Mouse (Mus musculus) kidney, adult 2 months (tissue): ENCODE data around the gene Usp49. TPM values are rescaled to one million over a fixed set of nuclear protein-coding genes. Genes with fewer than 3 reads are reported as not detected.

Experiments used
- DNase-seq: peaks from one replicate; pipeline ENCODE4 v3.0.0; 2021
- H3K27ac ChIP-seq: fragments of 200-500 bp; 2 replicates; pipeline ENCODE4 v1.5.1; 2012; ENCODE audit warnings: low read depth, low read length, control low read depth, inconsistent platforms; ENCODE audit not compliant: insufficient read depth
- H3K27me3 ChIP-seq: fragments of 200-500 bp; replicated peaks from 2 replicates; pipeline ENCODE4 v1.6.1; 2012; ENCODE audit warnings: mild to moderate bottlenecking, moderate library complexity, low read length, inconsistent platforms; ENCODE audit not compliant: control insufficient read depth, insufficient read depth
- H3K36me3 ChIP-seq: fragments of 200-500 bp; 2 replicates; pipeline ENCODE4 v1.6.1; 2012; ENCODE audit warnings: mild to moderate bottlenecking, moderate library complexity, low read length, inconsistent platforms; ENCODE audit not compliant: control insufficient read depth, insufficient read depth
- H3K4me1 ChIP-seq: fragments of 200-500 bp; 2 replicates; pipeline ENCODE4 v1.6.1; 2011; ENCODE audit warnings: low read length; ENCODE audit not compliant: control insufficient read depth, insufficient read depth
- H3K4me3 ChIP-seq: fragments of 200-500 bp; 2 replicates; pipeline ENCODE4 v1.5.1; 2011; ENCODE audit warnings: mild to moderate bottlenecking, low read depth, low read length, control low read depth; ENCODE audit not compliant: insufficient read depth
- CTCF ChIP-seq: fragments of 200-500 bp; conservative IDR thresholded peaks from 2 replicates; pipeline ENCODE4 v1.5.1; 2011; ENCODE audit warnings: low read depth, mild to moderate bottlenecking, control low read depth, low read length, moderate library complexity, mixed read lengths; ENCODE audit not compliant: insufficient read depth, insufficient read length
- POLR2A ChIP-seq: fragments of 200-500 bp; IDR thresholded peaks from one replicate; pipeline ENCODE4 v1.6.1; 2011; ENCODE audit warnings: low read depth, low read length, control low read depth
- WGBS: fragments of 180-500 bp; shearing (Covaris S2); methylation state at CpG from one replicate; pipeline ENCODE4 v1.1.7; 2018; 5-methylcytosine and 5-hydroxymethylcytosine counted together
- polyA plus RNA-seq: library from polyadenylated mRNA; depleted of rRNA; stranded (reverse); fragments of >200 nt; gene quantifications from 2 replicates; pipeline ENCODE4 v1.2.3, GENCODE M21; 2012

Gene Usp49
- polyA plus RNA-seq, 1 experiment = 5.1 TPM

DNA sequence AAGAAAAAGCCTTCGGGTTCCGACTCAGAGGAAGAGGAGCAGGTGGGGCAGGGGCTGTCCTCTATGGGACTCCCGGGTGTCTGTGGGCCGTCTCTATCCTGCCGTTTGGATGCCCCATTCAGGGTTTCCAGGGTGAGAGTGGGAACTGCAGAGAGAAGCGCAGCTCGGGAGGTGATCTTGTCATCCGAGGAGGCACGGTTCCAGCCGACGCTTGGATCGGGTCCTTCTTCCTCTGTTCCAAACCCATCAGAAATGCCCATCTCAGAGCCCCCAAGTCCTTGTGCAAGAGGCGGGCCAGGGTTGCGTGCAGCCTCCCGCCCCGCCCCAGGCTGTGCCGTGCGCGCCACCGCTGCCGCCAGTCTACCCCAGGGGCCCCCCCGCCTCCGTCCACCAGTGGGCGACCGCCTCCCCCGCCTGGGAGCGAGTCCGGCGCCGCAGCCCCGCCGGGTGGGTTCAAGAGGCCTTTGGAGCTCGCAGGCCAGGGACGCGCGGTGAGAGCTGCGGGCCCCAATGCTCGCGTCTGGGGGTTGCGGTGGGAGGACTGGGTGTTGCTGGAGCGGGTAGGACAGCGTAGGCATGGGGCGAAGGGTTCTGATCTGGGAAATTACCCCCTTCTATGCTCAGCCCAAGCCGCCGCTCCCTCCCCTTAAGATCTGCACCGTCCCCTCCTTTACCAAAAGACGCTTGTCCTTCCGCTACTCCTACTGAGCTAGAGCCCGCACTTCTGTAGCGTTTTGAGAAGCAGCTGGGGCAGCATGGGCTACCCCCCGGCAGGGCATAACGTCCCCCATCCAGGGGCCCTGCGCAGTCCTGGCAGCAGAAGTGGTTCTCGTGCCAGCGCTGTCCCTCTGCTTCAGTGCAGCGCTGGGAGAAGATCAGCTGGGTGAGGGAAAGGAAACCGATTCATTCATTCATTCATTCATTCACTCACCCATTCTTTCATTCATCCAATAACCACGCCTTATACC is 58.4 kb downstream of the Usp49 start, which contains the start of gene Frs3:
Gene Frs3 (plus strand): TSS at position 423 of the 968 bp plus-strand sequence.
- Histone ChIP-seq H3K4me1 (peaks cover 10% of the 10 kb centered on the region; the same call in 1 of the 2 replicates), H3K36me3 (no peaks in the 10 kb centered on the region), H3K27ac (peak within 1 kb of the TSS; percentile 37; the same call in 1 of the 2 replicates), H3K4me3 (peak within 1 kb of the TSS; percentile 77), H3K27me3 (no peaks in the 10 kb centered on the region)
- TF ChIP-seq POLR2A (no peak), CTCF (no peak)
- WGBS = 5% methylated on average over 58 of the region's 58 CpGs
- peak; percentile 52 for DNase-seq

DNA sequence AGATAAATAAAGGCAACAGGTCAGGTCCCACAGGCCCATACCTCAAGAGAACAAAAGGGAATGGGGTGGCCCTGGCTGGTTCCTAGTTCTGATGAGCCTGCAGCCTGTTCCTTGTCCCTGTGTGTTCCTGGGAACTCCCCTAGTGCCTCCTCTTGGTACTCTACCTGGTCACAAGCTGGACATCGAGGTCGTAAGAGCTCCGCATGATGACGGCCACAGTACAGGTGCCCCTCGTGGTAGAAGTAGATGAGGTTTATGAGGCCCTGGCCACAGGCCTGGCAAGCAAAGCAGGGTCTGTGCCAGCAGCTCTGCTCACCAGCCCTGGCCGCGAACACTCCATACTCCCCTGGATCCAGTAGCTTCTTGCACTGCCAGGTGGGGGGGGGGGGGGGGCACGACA is 59.4 kb downstream of the Usp49 start:
- H3K4me3 ChIP-seq = no peak overlapping the region
- 78% methylated on average over 8 of the region's 8 CpGs for WGBS

DNA sequence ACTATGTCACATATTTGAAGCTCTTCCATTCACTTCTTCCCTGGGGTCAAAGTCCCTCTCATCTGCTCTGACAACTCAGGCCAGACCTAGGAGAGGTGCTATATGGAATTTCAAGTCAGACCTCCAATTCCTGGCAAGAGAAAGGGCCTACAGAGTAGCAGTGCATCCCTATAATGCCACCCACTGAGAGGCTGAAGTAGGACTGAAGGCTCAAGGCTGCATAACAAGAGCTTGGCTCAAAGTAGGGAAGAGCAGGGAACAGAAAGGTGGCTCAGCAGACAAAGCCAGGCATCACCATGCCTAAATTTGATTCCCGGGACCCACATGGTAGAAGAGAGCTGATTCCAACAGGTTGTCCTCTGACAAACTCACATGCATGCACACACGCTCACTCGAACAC is 61.2 kb downstream of the Usp49 start:
- Histone ChIP-seq H3K4me3 (no peak overlapping the region), H3K27ac (no peak overlapping the region), H3K36me3 (no peaks in the 10 kb centered on the region), H3K4me1 (peaks cover 13% of the 10 kb centered on the region; the same call in 1 of the 2 replicates), H3K27me3 (no peaks in the 10 kb centered on the region)
- no peak for DNase-seq
- TF ChIP-seq POLR2A (no peak), CTCF (no peak)
- WGBS = 99% methylated on average over 3 of the region's 3 CpGs

More for the DNA sequence above, 59.4 kb downstream of the Usp49 start:
- peaks cover 13% of the 10 kb centered on the region; the same call in 1 of the 2 replicates for H3K4me1 ChIP-seq
- DNase-seq = no peak
- H3K27ac ChIP-seq = no peak overlapping the region
- no peaks in the 10 kb centered on the region for H3K36me3 ChIP-seq
- TF ChIP-seq CTCF = no peak
- TF ChIP-seq POLR2A = no peak
- no peaks in the 10 kb centered on the region for H3K27me3 ChIP-seq

DNA sequence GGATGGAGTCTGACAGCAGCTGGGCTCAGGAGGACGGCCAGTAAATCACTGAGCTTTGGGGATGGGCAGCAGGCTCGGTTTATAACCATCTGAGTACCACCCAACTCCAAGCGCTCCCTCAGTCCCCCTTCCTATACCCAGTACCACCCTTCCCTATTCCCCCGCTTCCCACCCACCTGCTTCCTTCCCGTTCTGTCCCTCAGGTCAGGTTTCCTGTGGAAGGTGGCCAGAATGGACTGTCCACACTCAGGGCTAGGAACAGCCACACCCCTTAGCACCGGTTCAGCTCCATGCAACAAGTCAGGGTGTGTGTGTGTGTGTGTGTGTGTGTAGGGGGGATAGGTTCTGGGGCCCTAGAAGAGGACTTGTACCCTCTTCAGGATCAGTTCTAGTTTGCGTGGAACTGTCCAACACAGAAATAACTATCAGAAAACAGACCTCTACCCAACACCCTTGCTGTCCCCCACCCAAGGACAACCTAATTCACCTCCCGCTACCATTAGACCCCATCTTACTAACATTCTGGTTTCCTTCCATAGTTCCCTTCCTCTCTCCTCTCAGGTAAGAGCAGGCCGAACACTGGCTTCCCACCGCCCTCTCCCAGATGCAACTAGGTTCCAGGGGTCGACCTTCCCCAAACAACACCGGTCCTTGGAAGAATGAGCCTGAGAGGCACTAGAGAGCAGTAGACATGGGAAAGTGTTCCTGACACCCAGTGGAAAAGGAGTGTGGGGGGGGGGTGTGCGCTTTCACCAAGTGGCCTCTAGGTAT is 63.4 kb downstream of the Usp49 start:
- WGBS = 43% methylated on average over 13 of the region's 13 CpGs
- Histone ChIP-seq H3K4me3 (peak overlapping the region; percentile 62), H3K27ac (peak overlapping the region; percentile 43), H3K4me1 (peaks cover 13% of the 10 kb centered on the region; the same call in 1 of the 2 replicates), H3K36me3 (no peaks in the 10 kb centered on the region), H3K27me3 (no peaks in the 10 kb centered on the region)
- TF ChIP-seq CTCF (no peak), POLR2A (no peak)
- DNase-seq = peak; percentile 72

DNA sequence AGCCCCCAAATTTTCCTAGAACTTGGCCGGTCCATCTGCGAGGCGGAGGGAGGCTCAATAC is 63.8 kb downstream of the Usp49 start, which contains the start of gene Gm21981:
Gene Gm21981 (minus strand): TSS at position 14 of the 61 bp plus-strand sequence.
- peaks cover 10% of the 10 kb centered on the region; the same call in 1 of the 2 replicates for H3K4me1 ChIP-seq
- 0% methylated on average over 3 of the region's 3 CpGs for WGBS
- peak within 1 kb of the TSS; percentile 43 for H3K27ac ChIP-seq
- H3K36me3 ChIP-seq = no peaks in the 10 kb centered on the region
- H3K27me3 ChIP-seq = no peaks in the 10 kb centered on the region
- H3K4me3 ChIP-seq = peak within 1 kb of the TSS; percentile 62
- TF ChIP-seq POLR2A (no peak), CTCF (no peak)
- no peak for DNase-seq

DNA sequence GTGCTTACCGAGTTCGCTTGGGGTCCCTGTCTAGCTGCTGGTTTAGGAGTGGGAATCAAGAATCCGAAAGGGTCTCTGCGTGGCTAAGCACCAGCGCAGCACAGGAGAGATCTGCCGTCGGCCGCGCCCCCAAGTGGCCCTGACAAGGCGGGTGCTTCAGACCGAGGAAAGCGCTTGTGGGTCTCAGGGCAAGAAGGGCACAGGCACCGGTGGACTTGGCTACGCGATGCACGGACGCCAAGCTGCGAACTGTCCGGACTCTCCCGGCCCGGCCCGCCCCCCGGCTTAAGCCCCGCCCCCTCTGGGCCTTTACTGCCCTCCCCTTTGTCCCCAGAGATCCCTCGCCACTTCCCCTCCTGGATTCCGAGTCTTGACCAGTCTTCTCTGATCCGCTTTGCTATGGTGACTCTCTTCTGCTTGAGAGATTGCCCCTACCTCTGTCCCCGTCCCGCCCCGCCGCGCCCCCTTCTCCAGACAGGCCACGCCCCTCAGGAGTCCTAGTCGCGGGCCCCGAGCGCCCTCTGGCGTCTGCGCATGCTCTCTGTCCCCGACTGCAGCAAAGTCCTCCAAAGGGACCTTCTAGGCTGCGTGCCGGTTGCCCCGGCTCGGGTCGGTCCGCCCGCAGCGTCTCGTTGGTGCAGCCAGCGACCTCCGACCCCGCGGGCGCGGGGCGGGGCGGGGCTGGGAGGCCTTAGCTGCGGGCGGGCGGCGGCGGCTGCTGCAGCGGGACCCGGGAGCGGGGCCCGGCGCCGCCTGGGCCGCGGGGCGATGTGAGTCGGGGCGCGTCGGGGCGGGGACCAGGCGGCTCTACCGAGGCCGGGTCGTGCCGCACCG is 64.2 kb downstream of the Usp49 start, which contains the start of gene Prickle4:
Gene Prickle4 (minus strand): TSS at position 234 of the 834 bp plus-strand sequence.
- DNase-seq = peak; percentile 99
- TF ChIP-seq CTCF (peak; percentile 74), POLR2A (peak; percentile 31)
- Histone ChIP-seq H3K27me3 (no peaks in the 10 kb centered on the region), H3K4me3 (peak within 1 kb of the TSS; percentile 62), H3K4me1 (peaks cover 9% of the 10 kb centered on the region; the same call in 1 of the 2 replicates), H3K36me3 (no peaks in the 10 kb centered on the region), H3K27ac (peak within 1 kb of the TSS; percentile 43)
- WGBS = under 1% methylated on average over 82 of the region's 82 CpGs
